Mouse (Mus musculus) layer of hippocampus, adult 8-10 months (tissue): ENCODE results near the gene Slc5a4a. TPM values are rescaled to one million over a fixed set of nuclear protein-coding genes. Genes with fewer than 3 reads are reported as not detected.

Experiments
- DNase-seq, 2 experiments: peaks; one replicate each; pipeline ENCODE4 v3.0.0; 2022; ENCODE audit warnings: low spot score in 2 of 2
- microRNA-seq, 2 experiments: library from miRNA; unstranded; fragments of <30 nt; microRNA quantifications; one replicate each; pipeline ENCODE4 v1.2.0; 2022
- total RNA-seq, 4 experiments: library from RNA; stranded (reverse); gene quantifications; 2 replicates each; pipeline ENCODE4 v1.2.4; 2022

Gene Slc5a4a
- total RNA-seq, 4 experiments from 2014 or later: not detected

- no peak for DNase-seq
Measured at GRCm38 (mm10) chr10:76217056-76217455, 69.8 kb downstream of the Slc5a4a start.

DNA sequence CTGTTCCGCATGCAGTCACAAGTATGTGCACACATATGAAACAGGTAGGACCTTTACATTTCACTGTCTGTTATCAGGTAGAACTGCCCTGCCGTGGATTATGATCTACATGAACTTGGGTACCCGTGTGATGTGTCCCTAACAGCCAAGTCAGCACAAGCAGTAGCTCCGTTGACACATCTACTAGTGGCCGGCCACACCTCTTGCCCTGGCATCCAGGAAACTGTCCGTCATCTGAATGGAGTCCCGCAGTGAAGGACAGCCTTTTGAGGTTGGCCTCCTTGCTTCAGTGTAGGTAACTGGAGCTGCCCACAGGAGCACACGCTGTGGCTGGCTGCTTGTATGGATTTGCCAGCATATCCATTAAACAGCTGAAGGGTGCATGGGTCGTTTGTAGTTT is 71.0 kb downstream of the Slc5a4a start:
- no peak for DNase-seq

- no peak for DNase-seq
Measured at GRCm38 (mm10) chr10:76225944-76226343, 78.7 kb downstream of the Slc5a4a start.

GRCm38 (mm10) chr10:76229627-76230026 is 82.4 kb downstream of the Slc5a4a start:
- DNase-seq: no peak

DNA sequence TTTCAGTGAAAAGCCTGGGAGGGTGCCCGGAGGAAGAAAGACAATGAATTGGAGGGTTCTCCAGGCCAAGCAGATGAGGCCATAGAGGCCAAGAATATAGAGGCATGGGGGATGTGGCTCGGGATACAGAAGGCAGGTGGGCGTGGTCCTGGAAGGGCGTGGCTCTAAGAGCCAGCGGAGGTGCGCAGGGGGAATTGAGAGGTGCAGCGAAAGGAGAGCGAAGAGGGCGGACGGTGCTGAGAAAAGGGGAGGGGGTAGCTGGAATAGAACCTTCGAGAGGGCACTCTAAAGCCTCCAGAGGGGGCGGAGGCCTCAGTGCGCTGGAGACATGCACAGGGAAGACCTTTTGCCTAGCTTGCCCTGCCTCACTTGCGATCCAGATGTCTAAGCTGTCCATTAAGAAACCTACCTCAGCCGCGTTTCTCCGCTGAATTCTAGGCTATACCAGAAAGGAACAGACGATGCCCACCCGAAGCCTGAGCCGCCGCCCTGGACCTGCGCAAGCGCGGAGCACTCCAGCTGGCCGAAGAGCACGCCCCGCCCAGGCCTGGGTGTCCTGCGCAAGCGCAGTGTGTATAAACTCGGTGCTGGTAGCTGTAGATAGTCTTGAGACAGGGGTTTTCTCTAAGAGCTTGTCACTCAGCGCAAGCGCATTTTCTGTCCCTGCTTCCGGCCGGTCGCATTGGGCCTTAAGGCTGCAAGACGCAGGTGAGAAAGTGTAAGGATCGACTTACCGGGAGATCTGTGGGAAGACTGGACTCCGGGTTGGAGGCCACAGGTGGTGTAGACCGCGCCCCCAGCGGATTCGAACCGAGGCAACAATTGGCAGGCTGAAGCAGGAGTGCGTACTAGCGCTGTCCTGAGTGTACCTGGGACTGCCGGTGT is 90.3 kb downstream of the Slc5a4a start, which contains the start of gene Prmt2:
Prmt2 (minus strand) TSS at position 525 of the 885 bp plus-strand sequence.
- peak; percentile 79 to 90 for DNase-seq

Small RNAs within 50 kb of the gene (microRNA-seq; reads per million reads assigned to microRNA genes)
- gene Mir678: 0 reads per million in 2 experiments

Other genes starting within 250 kb of the Slc5a4a start
- 10 to 100 TPM; 80.7 to 83.2 (median 82.5) TPM for gene Smarcb1, start 225.8 kb upstream of the Slc5a4a start, total RNA-seq
- 100 to 1,000 TPM; 299 to 345 (median 314) TPM for gene Chchd10, start 214.3 kb upstream of the Slc5a4a start, total RNA-seq
- gene Mmp11, start 211.0 kb upstream of the Slc5a4a start, total RNA-seq: 1 to 10 TPM; 1.7 to 2.6 (median 1.8) TPM
- under 1 TPM in 2 of 4 experiments, not detected in 2; 0.51 to 0.70 TPM for gene Gm867, start 206.8 kb upstream of the Slc5a4a start, total RNA-seq
- not detected for gene Vpreb3, start 204.4 kb upstream of the Slc5a4a start, total RNA-seq
- under 1 TPM in 2 of 4 experiments, not detected in 2; 0.17 to 0.20 TPM for gene Gm5134, start 192.9 kb upstream of the Slc5a4a start, total RNA-seq
- 10 to 100 TPM; 13.3 to 18.0 (median 16.6) TPM for gene Zfp280b, start 114.8 kb upstream of the Slc5a4a start, total RNA-seq
- not detected for gene Slc5a4b, start 36.5 kb upstream of the Slc5a4a start, total RNA-seq
- gene Prmt2, start 90.4 kb downstream of the Slc5a4a start, total RNA-seq: 10 to 100 TPM; 63.9 to 78.1 (median 75.3) TPM
- 100 to 1,000 TPM; 146 to 207 (median 176) TPM for gene S100b, start 106.4 kb downstream of the Slc5a4a start, total RNA-seq
- gene Dip2a, start 197.8 kb downstream of the Slc5a4a start, total RNA-seq: 10 to 100 TPM; 61.0 to 72.9 (median 64.9) TPM